Mouse (Mus musculus) midbrain, embryonic 13.5 days (tissue): ENCODE measurements around the gene Timm8a1. TPM values are rescaled to one million over a fixed set of nuclear protein-coding genes. Genes with fewer than 3 reads are reported as not detected.

Experiments used
- ATAC-seq: fragments of 200-750 bp; cut with Nextera tagmentation; 2 replicates; pipeline ENCODE4 v1.8.0; 2017; ENCODE audit warnings: mild to moderate bottlenecking, moderate TSS enrichment, moderate library complexity
- H3K27ac ChIP-seq: fragments of 300-500 bp; sonication (generic); 2 replicates; pipeline ENCODE4 v1.5.1; 2015; ENCODE audit warnings: inconsistent platforms, mild to moderate bottlenecking, moderate library complexity
- H3K27me3 ChIP-seq: fragments of 300-500 bp; sonication (generic); 2 replicates; pipeline ENCODE4 v1.6.1; 2015; ENCODE audit warnings: mild to moderate bottlenecking, inconsistent platforms
- H3K36me3 ChIP-seq: fragments of 300-500 bp; sonication (generic); 2 replicates; pipeline ENCODE4 v1.6.1; 2015; ENCODE audit warnings: mild to moderate bottlenecking, inconsistent platforms
- H3K4me1 ChIP-seq: fragments of 300-500 bp; sonication (generic); replicated peaks from 2 replicates; pipeline ENCODE4 v1.6.1; 2015; ENCODE audit warnings: inconsistent platforms
- H3K4me2 ChIP-seq: fragments of 300-500 bp; sonication (generic); replicated peaks from 2 replicates; pipeline ENCODE4 v1.6.1; 2015; ENCODE audit warnings: moderate library complexity, mild to moderate bottlenecking, inconsistent platforms
- H3K4me3 ChIP-seq: fragments of 300-500 bp; sonication (generic); replicated peaks from 2 replicates; pipeline ENCODE4 v1.5.1; 2015; ENCODE audit warnings: mild to moderate bottlenecking, inconsistent platforms
- H3K9ac ChIP-seq: fragments of 300-500 bp; sonication (generic); replicated peaks from 2 replicates; pipeline ENCODE4 v1.6.1; 2015; ENCODE audit warnings: mild to moderate bottlenecking, inconsistent platforms
- H3K9me3 ChIP-seq: fragments of 300-500 bp; sonication (generic); 2 replicates; pipeline ENCODE4 v1.6.1; 2016; ENCODE audit warnings: mild to moderate bottlenecking, inconsistent platforms
- WGBS: fragments of 180-500 bp; shearing (Covaris S2); methylation state at CpG from one replicate; pipeline ENCODE4 v1.1.7; 2015; 5-methylcytosine and 5-hydroxymethylcytosine counted together
- polyA plus RNA-seq: library from polyadenylated mRNA; unstranded; fragments of >200 nt; fragmentation: Nextera tagmentation; extraction: Ambion mirVana; gene quantifications from 2 replicates; pipeline ENCODE4 v1.2.1, GENCODE M21; 2015

Gene Timm8a1
- 40.0 and 40.5 TPM in 2 replicates for polyA plus RNA-seq

DNA sequence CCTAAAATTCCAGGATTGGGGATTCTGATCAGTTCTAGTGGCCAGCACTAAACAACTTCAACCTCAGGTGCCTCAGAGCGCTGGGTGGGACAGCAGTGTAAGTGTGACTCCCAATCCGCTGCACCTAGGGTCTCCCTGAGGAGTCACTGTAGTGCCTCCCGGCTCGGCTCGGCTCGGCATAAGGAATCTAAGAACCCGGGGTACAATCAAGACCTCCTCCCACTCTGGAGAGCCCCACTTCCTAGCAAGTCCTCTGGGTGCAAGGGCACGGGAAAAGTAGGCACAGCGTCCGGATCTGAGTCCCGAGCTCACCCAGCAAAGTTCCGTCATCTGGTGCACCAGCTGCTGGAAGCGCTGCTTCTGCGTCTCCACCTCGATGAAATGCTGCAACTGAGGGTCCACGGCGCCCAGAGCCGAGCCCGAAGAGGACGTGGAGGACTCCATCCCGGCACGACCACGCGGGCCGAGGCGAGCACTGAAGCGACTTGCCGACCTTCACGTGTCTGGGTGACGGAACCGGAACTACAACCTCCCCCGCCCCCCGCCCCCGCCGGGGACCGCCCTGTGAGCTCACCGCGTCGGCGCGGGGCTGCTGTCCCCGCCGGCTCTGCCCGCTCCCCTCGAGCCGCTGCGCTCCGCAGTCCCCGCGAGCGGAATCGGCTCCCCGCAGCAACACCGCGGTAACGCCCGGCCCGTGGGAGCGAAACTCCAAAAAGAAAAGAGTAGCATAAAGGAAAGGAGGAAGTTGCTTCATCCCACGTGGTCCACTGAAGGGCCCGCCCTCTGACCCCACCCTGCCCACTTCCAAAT is at the start of gene Timm8a1:
Timm8a1 (minus strand) TSS at position 721 of the 810 bp plus-strand sequence.
- peak within 1 kb of the TSS; percentile 57 for H3K9ac ChIP-seq
- H3K4me2 ChIP-seq: peak within 1 kb of the TSS; percentile 61
- no peaks in the 10 kb centered on the region for H3K4me1 ChIP-seq
- ATAC-seq: peak; percentile 94
- no peaks in the 10 kb centered on the region for H3K9me3 ChIP-seq
- no peaks in the 10 kb centered on the region for H3K27me3 ChIP-seq
- whole genome bisulfite sequencing: 19% methylated on average over 45 of the region's 61 CpGs
- no peaks in the 10 kb centered on the region for H3K36me3 ChIP-seq
- H3K27ac ChIP-seq: no peak within 1 kb of the TSS
- H3K4me3 ChIP-seq: peak within 1 kb of the TSS; percentile 52

DNA sequence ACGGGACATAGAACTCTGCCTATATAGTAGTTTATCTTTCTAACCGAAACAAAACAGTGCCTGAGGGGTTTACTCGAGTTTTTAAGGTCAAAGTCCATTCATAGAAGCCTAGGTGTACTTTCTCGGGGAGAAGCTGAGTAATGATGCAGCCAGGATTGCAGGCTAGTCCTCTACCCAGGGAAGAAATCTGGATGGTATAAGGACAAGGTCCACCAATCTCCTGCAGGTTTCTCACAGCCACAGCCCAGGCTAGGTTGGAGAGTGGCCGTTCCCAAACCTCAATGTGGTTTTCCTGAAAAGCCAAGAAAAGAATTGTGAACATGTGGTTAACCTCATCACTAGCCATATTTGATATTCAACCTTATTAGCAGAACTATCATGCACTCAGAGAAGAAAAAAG is 48.2 kb upstream of the Timm8a1 start:
- H3K27ac ChIP-seq: no peak overlapping the region
- no peaks in the 10 kb centered on the region for H3K27me3 ChIP-seq
- H3K4me3 ChIP-seq: no peak overlapping the region
- H3K9me3 ChIP-seq: no peaks in the 10 kb centered on the region
- peaks cover 10% of the 10 kb centered on the region for H3K36me3 ChIP-seq
- ATAC-seq: no peak
- no peak overlapping the region for H3K9ac ChIP-seq
- WGBS: 69% methylated on average over 5 of the region's 5 CpGs
- no peak overlapping the region for H3K4me2 ChIP-seq
- peaks cover 12% of the 10 kb centered on the region for H3K4me1 ChIP-seq

DNA sequence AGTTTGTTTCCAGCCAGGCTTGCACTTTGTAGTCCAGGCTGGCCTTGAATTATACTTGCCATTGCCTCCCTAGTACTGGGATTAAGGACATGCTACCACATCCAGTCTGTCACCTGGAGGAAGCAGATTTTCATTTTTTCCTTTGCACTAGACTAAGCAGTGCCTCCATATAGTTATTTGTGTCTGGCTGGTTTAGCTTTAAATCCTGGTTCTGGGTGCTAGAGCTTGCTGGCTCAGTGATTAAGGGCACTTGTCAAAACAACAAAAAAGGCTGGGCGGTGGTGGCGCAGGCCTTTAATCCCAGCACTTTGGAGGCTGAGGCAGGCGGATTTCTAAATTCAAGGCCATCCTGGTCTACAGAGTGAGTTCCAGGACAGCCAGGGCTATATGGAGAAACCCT is 47.3 kb upstream of the Timm8a1 start:
- Histone ChIP-seq H3K9ac (no peak overlapping the region), H3K4me3 (no peak overlapping the region), H3K36me3 (peaks cover 10% of the 10 kb centered on the region), H3K4me2 (no peak overlapping the region), H3K27me3 (no peaks in the 10 kb centered on the region), H3K9me3 (no peaks in the 10 kb centered on the region), H3K4me1 (peaks cover 12% of the 10 kb centered on the region), H3K27ac (no peak overlapping the region)
- ATAC-seq: no peak
- WGBS: 78% methylated on average over 3 of the region's 3 CpGs

DNA sequence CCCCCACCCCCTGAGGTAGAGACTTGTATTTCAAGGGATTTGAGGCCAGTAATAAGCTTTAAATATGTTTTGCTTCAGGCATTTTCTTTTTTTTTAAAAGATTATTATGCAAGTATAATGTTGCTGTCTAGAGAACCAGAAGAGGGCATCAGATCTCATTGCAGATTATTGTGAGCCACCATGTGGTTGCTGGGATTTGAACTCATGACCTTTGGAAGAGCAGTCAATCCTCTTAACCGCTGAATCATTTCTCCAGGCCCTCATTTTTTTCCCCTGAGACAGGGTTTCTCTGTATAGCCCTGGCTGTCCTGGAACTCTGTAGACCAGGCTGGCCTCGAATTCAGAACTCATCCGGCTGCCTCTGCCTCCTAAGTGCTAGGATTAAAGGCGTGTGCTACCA is 46.6 kb upstream of the Timm8a1 start:
- Histone ChIP-seq H3K4me2 (no peak overlapping the region), H3K4me3 (no peak overlapping the region), H3K27ac (no peak overlapping the region), H3K27me3 (no peaks in the 10 kb centered on the region), H3K9me3 (no peaks in the 10 kb centered on the region), H3K9ac (no peak overlapping the region), H3K36me3 (peaks cover 10% of the 10 kb centered on the region), H3K4me1 (peaks cover 12% of the 10 kb centered on the region)
- no peak for ATAC-seq
- 86% methylated on average over 4 of the region's 4 CpGs for WGBS

DNA sequence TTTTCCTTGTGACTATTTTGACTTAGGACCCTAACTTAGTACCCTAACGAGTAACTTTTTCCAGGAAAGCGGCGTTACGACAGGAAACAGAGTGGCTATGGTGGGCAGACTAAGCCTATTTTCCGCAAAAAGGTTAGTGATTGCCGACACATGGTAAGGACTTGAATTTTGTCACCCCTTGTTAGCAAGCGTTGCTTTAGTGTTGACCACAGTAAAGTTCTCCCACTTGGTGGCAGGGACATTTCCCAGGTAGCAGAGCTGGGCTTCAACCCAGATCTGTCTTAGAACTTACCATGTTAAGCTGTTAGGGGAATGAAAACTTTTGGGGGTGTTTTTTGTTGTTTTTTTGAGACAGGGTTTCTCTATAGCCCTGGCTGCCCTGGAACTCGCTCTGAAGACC is 44.8 kb upstream of the Timm8a1 start:
- Histone ChIP-seq H3K4me3 (peak overlapping the region; percentile 50), H3K36me3 (peaks cover 10% of the 10 kb centered on the region), H3K4me2 (peak overlapping the region; percentile 64), H3K27ac (no peak overlapping the region), H3K4me1 (peaks cover 12% of the 10 kb centered on the region), H3K9me3 (no peaks in the 10 kb centered on the region), H3K9ac (peak overlapping the region; percentile 74), H3K27me3 (no peaks in the 10 kb centered on the region)
- no peak for ATAC-seq
- WGBS: 44% methylated on average over 8 of the region's 8 CpGs

DNA sequence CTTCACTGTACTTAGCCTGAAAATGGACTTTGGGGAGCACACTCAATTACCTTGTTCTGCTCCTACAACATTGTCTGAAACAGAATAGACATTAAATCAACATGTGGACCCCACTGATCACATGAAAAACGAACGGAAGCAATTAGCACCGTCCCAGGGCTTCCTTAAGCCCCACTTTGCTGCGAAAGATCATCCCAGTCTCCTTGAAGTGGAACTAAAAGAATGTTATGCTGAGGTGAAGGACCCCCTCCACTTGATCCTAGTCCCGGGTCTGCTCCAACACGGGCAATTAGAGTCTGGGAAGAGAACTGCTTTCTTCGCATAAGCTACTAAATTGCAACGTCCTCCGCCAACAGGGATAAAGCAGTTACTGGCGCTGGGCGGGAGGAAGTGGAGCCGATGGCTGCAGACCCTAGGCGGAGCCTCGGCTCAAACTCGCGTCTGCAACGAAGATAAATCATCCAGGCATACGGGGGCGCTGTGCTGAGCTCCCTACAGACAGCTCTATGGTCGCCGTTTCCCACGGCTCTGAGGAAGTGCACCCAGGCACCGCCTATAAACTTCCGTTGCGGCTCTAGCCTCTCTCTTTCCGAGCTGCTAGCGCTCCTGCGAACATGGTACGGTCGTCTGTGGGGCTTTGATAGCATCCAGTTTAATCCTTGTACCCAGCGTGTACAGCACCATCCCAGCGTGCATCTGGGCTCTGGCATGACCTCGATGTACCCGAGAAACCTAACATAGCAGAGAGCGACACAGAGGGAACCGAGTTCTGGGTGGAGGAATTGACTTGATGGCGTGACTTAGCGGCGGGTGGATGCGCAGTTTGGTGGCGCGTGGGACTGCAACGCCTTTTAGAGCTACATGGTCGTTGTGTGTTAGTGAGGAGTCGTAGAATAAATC is 43.7 kb upstream of the Timm8a1 start, which contains the start of gene Rpl36a:
Rpl36a (plus strand) TSS at position 552 of the 900 bp plus-strand sequence.
- peaks cover 12% of the 10 kb centered on the region for H3K4me1 ChIP-seq
- H3K27me3 ChIP-seq: no peaks in the 10 kb centered on the region
- ATAC-seq: peak; percentile 99
- H3K9ac ChIP-seq: peak within 1 kb of the TSS; percentile 74
- peak within 1 kb of the TSS; percentile 88 for H3K27ac ChIP-seq
- peak within 1 kb of the TSS; percentile 64 for H3K4me2 ChIP-seq
- no peaks in the 10 kb centered on the region for H3K9me3 ChIP-seq
- WGBS: 21% methylated on average over 45 of the region's 45 CpGs
- H3K36me3 ChIP-seq: peaks cover 10% of the 10 kb centered on the region
- H3K4me3 ChIP-seq: peak within 1 kb of the TSS; percentile 50

DNA sequence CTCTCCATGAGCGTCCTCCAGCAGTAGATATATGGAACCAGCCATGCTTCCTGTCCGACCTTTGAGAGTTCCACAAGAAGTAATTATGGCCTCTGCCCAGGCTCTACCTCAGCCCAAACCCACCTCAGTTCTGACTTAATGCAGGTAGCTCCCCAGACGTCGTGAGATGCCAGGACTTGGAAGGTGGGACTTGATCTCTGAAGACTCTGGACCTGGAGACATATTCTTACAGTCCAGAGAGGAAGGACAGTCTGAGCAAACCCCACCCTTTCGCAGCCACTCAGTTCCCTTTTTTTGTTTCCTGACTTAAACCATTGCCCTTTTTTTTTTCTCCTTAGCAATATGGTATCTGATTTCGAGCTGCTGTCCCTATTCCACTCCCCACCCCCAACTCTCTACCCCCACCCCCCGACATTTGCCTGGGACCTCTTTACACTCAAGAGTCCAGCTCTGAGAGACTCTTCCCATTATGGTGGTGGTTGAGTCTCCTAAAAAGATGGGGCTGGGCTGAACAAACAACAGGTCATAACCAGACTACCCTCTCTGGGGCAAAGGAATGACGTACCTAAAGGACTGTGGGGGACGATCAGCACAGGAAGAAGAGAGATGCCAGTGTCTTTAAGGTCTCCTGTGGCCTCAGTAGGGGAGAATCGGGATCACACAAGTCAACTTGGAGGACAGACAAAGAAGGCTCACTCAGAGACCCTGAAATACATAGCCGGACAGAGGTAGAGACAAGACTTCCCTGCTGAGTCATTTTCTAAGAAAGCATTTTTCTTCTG is 41.4 kb upstream of the Timm8a1 start, which contains the start of gene Btk:
Btk (minus strand) TSS at position 683 of the 782 bp plus-strand sequence.
- 84% methylated on average over 11 of the region's 11 CpGs for WGBS
- no peak within 1 kb of the TSS for H3K4me3 ChIP-seq
- H3K27me3 ChIP-seq: no peaks in the 10 kb centered on the region
- H3K36me3 ChIP-seq: no peaks in the 10 kb centered on the region
- H3K9me3 ChIP-seq: no peaks in the 10 kb centered on the region
- H3K27ac ChIP-seq: no peak within 1 kb of the TSS
- H3K9ac ChIP-seq: no peak within 1 kb of the TSS
- ATAC-seq: no peak
- H3K4me1 ChIP-seq: peaks cover 12% of the 10 kb centered on the region
- no peak within 1 kb of the TSS for H3K4me2 ChIP-seq

DNA sequence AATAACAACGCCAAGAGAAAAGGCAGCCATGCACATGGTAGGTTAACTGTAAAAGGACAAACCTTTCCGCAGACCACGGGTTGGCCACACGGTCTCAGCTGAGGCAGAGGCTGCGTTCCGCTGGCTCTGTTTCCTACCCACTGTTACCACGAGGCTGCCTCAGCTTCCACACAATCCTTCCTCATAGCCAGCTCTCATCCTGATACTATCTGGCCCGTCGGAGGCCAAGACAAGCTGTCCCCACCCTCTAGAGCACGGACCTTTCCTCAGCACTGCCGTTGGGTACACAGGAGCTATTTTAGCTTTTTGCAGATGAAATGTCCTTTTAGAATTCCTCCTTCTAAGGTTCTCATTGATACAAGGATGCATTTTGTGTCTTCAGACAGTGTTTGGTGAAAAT is 40.6 kb upstream of the Timm8a1 start:
- H3K36me3 ChIP-seq: no peaks in the 10 kb centered on the region
- WGBS: 89% methylated on average over 11 of the region's 11 CpGs
- no peak overlapping the region for H3K27ac ChIP-seq
- H3K4me2 ChIP-seq: no peak overlapping the region
- H3K4me3 ChIP-seq: no peak overlapping the region
- ATAC-seq: no peak
- H3K9me3 ChIP-seq: no peaks in the 10 kb centered on the region
- no peak overlapping the region for H3K9ac ChIP-seq
- H3K27me3 ChIP-seq: no peaks in the 10 kb centered on the region
- peaks cover 9% of the 10 kb centered on the region for H3K4me1 ChIP-seq

DNA sequence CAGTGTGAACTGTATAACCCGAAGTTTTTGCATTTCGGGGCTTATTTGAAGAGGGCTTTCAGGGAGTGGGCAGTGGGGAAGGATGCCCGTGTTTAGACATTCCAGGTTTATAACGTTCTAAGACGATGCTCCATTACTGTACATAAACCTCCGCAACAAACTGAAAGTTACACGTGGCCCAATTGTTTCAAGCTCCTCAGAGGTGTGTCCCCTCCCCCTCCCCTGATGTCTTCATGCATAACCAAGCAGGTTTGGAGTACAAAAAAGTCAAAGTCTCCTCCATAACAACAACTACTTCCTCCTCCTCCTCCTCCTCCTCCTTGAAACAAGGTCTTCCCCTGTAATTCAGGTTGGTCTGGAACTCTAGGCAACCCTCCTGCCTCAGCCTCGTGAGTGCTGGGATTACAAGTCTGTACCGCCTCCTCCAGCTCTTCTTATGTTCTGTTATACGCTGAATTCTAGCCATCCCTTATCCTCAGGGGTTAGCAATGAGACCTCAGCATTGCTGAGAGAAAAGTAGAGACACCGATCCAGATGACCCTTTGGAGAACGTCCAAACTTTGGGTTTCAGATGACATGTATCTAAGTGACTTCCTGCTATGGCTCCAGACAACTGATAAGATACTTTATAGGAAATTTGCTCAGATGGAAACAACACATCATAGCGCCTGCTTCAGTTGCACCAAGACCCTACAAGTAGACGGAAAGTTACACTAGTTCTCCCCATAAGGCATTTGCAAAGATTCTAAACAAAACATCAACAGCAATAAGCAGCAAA is 39.1 kb upstream of the Timm8a1 start:
- Histone ChIP-seq H3K9me3 (no peaks in the 10 kb centered on the region), H3K4me2 (no peak overlapping the region), H3K4me3 (no peak overlapping the region), H3K27me3 (no peaks in the 10 kb centered on the region), H3K27ac (no peak overlapping the region), H3K4me1 (no peaks in the 10 kb centered on the region), H3K36me3 (no peaks in the 10 kb centered on the region), H3K9ac (no peak overlapping the region)
- 89% methylated on average over 14 of the region's 14 CpGs for WGBS
- ATAC-seq: no peak

DNA sequence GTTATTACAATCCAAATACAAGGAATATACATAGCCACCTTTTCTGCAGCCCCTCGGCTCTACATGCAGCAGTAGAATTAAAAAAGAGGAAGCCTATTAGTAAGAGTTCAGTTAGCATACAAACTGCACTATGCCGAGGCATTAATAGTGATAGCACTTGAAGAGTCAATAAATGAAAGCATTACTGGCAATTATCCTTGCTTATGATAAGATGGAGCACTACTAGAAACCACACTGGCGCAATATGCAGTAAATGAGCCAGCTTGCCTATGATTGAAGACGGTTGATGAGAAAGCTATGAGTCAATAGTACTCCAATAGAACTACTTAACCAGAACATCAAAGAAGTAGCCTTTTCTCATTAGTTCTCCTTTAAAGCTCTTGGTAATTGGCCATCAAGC is 36.2 kb upstream of the Timm8a1 start:
- H3K9me3 ChIP-seq: no peaks in the 10 kb centered on the region
- no peak overlapping the region for H3K4me3 ChIP-seq
- H3K27me3 ChIP-seq: no peaks in the 10 kb centered on the region
- no peaks in the 10 kb centered on the region for H3K4me1 ChIP-seq
- no peak overlapping the region for H3K4me2 ChIP-seq
- H3K36me3 ChIP-seq: no peaks in the 10 kb centered on the region
- no peak overlapping the region for H3K27ac ChIP-seq
- WGBS: 87% methylated on average over 4 of the region's 4 CpGs
- H3K9ac ChIP-seq: no peak overlapping the region
- no peak for ATAC-seq
